ENCODE assay signal across 8 mouse cellular contexts in genomic region chr17:31304895-31305775, GRCm38 (mm10). TPM values are rescaled to one million over a fixed set of nuclear protein-coding genes. Genes with fewer than 3 reads are reported as not detected.
DNase-seq lines count a peak whose midpoint lies in the region; ATAC-seq lines count a peak whose summit lies in the region.

No protein-coding gene starts in this region.

- 31% methylated on average over 12 of the region's 12 CpGs for WGBS in liver, embryonic 15.5 days (ENCODE audit: insufficient replicate concordance)
- 31% methylated on average over 12 of the region's 12 CpGs for WGBS in stomach, embryonic 16.5 days

- no peaks in the 10 kb centered on the region for H3K9me3 ChIP-seq in liver, embryonic 15.5 days (replicated peaks)
- no peaks in the 10 kb centered on the region for H3K9me3 ChIP-seq in stomach, embryonic 16.5 days (replicated peaks; ENCODE audit: control insufficient read depth, low read length)

- H3K4me3 ChIP-seq in liver, embryonic 15.5 days (replicated peaks), result no peak overlapping the region
- no peak overlapping the region for H3K4me3 ChIP-seq in stomach, embryonic 16.5 days (replicated peaks; ENCODE audit: low read length)

- peak; percentile 43 for ATAC-seq in common myeloid progenitor, adult 5-6 weeks (replicated peaks; ENCODE audit: low read depth, poor library complexity, severe bottlenecking)
- ATAC-seq in liver, embryonic 15.5 days (ENCODE audit: insufficient read depth), result peak; percentile 52
- peak; percentile 92 for ATAC-seq in stomach, embryonic 16.5 days (ENCODE audit: insufficient read depth, low FRiP score)

- intact Hi-C loops in heart, postnatal 25 days (cut with DNase I), result no loop called here

- peaks cover 29% of the 10 kb centered on the region for H3K4me1 ChIP-seq in liver, embryonic 15.5 days (replicated peaks)
- no peaks in the 10 kb centered on the region for H3K4me1 ChIP-seq in stomach, embryonic 16.5 days (ENCODE audit: control insufficient read depth, insufficient read depth, low read length)

- peak; percentile 70 for DNase-seq in R1 (ENCODE audit: low read depth, low spot score)
- DNase-seq in heart, postnatal 25 days (ENCODE audit: low spot score), result peak; percentile 47
- DNase-seq in right cerebral cortex, postnatal 25 days, result no peak
- no peak for DNase-seq in Muller cell, postnatal 12 days (ENCODE audit: inconsistent ontology term)
- DNase-seq in retina, embryonic 14.5 days (ENCODE audit: low spot score), result no peak

- H3K4me2 ChIP-seq in liver, embryonic 15.5 days, result peak overlapping the region; percentile 42
- H3K4me2 ChIP-seq in stomach, embryonic 16.5 days (ENCODE audit: low read depth, low read length), result no peak overlapping the region; the same call in 1 of the 2 replicates

- peak overlapping the region; percentile 53 for H3K27ac ChIP-seq in liver, embryonic 15.5 days (replicated peaks)
- peak overlapping the region; percentile 94 for H3K27ac ChIP-seq in stomach, embryonic 16.5 days (ENCODE audit: low read length)

- H3K27me3 ChIP-seq in liver, embryonic 15.5 days, result no peaks in the 10 kb centered on the region
- H3K27me3 ChIP-seq in stomach, embryonic 16.5 days (ENCODE audit: control insufficient read depth, insufficient read depth, low read length), result no peaks in the 10 kb centered on the region

- H3K36me3 ChIP-seq in liver, embryonic 15.5 days (replicated peaks), result no peaks in the 10 kb centered on the region
- H3K36me3 ChIP-seq in stomach, embryonic 16.5 days (ENCODE audit: control insufficient read depth, insufficient read depth, low read length), result no peaks in the 10 kb centered on the region

- H3K9ac ChIP-seq in liver, embryonic 15.5 days, result no peak overlapping the region
- H3K9ac ChIP-seq in stomach, embryonic 16.5 days (ENCODE audit: low read length), result peak overlapping the region; percentile 38; the same call in 1 of the 2 replicates

RNA-seq across cellular contexts. Expression of gene Slc37a1, which starts 18.5 kb away (rescaled TPM):
- 9.4 and 10.7 TPM in 2 replicates for total RNA-seq in common myeloid progenitor, adult 5-6 weeks (2017)
- 10 to 100 TPM; 10.4 to 13.3 TPM for total RNA-seq in heart, postnatal 25 days (2021)
- polyA plus RNA-seq in liver, embryonic 15.5 days (2015; fragmentation: Nextera tagmentation; extraction: Ambion mirVana), result 2.9 and 3.1 TPM in 2 replicates
- polyA plus RNA-seq in stomach, embryonic 16.5 days (2015; fragmentation: Nextera tagmentation; extraction: Ambion mirVana), result 16.1 and 22.5 TPM in 2 replicates

RNA-seq across cellular contexts. Expression of gene Rsph1, which starts 28.0 kb away (rescaled TPM):
- not detected in 2 replicates for total RNA-seq in common myeloid progenitor, adult 5-6 weeks (2017)
- total RNA-seq in heart, postnatal 25 days (2021), result 1 to 10 TPM; 1.7 to 2.1 TPM
- polyA plus RNA-seq in liver, embryonic 15.5 days (2015; fragmentation: Nextera tagmentation; extraction: Ambion mirVana), result 0.13 and 0.25 TPM in 2 replicates
- 1.5 and 2.5 TPM in 2 replicates for polyA plus RNA-seq in stomach, embryonic 16.5 days (2015; fragmentation: Nextera tagmentation; extraction: Ambion mirVana)

Comparison
In these comparisons a context has a peak if more than half of its experiments do, and no peak if none do; other contexts are left out.
1. DNase-seq: peak in R1 (single experiment) and heart, postnatal 25 days (single experiment); none in right cerebral cortex, postnatal 25 days (single experiment), Muller cell, postnatal 12 days (single experiment) and retina, embryonic 14.5 days (single experiment).
2. Peak in every context shown above with its lines, with median percentiles within 50 percentile points of each other: ATAC-seq.